Comparison of ENCODE assay signal across 25 mouse cellular contexts in genomic region chr6:137458136-137458535, GRCm38 (mm10).
A peak's percentile ranks its signal among the peaks of the same experiment; 100 is the strongest.
DNase-seq lines count a peak whose midpoint lies in the region; ATAC-seq and TF ChIP-seq lines count a peak whose summit lies in the region.
"Had no signal": no experiment of that assay in that cellular context is flagged by ENCODE, and none has a peak within 500 bp of the region (broad histone marks: within the 10 kb centered on the region; RNA-seq: fewer than 3 reads in every experiment).

No protein-coding gene starts in this region.

- 43% methylated on average over 7 of the region's 7 CpGs for WGBS in heart, postnatal 0 days

- H3K27me3 ChIP-seq in heart, postnatal 0 days (ENCODE audit: control insufficient read depth, insufficient read depth, low read length), result no peaks in the 10 kb centered on the region
- H3K27me3 ChIP-seq: forebrain, embryonic 15.5 days; heart, embryonic 15.5 days; hindbrain, embryonic 12.5 days; hindbrain, embryonic 15.5 days had no signal

- no peak for TF ChIP-seq EP300 in heart, postnatal 0 days (IDR thresholded peaks at IDR 0.05; ENCODE audit: low read depth)

- peak overlapping the region; percentile 41 for H3K27ac ChIP-seq in gastrocnemius, adult 2 months
- H3K27ac ChIP-seq in heart, postnatal 0 days (ENCODE audit: low read depth), result 0 out of 2 replicates have a peak overlapping the region, but pooled peaks have one; percentile 64
- H3K27ac ChIP-seq: embryonic facial prominence, embryonic 10.5 days; embryonic facial prominence, embryonic 13.5 days; forebrain, embryonic 12.5 days; forebrain, embryonic 15.5 days; hindbrain, embryonic 12.5 days; hindbrain, embryonic 15.5 days had no signal

- H3K36me3 ChIP-seq in heart, postnatal 0 days (replicated peaks; ENCODE audit: control insufficient read depth, insufficient read depth, low read length), result no peaks in the 10 kb centered on the region
- H3K36me3 ChIP-seq: embryonic facial prominence, embryonic 10.5 days; embryonic facial prominence, embryonic 13.5 days; forebrain, embryonic 12.5 days; forebrain, embryonic 15.5 days; heart, embryonic 15.5 days had no signal

- no peak for TF ChIP-seq CTCF in gastrocnemius, adult 2 months (IDR thresholded peaks at IDR 0.05)
- TF ChIP-seq CTCF in heart, postnatal 0 days (IDR thresholded peaks at IDR 0.05; ENCODE audit: low read depth), result no peak

- no peak overlapping the region for H3K4me3 ChIP-seq in gastrocnemius, adult 2 months
- H3K4me3 ChIP-seq in heart, postnatal 0 days (ENCODE audit: low read depth, low read length), result no peak overlapping the region
- H3K4me3 ChIP-seq: embryonic facial prominence, embryonic 10.5 days; embryonic facial prominence, embryonic 13.5 days; erythroblast, embryonic 14.5 days; forebrain, embryonic 12.5 days; forebrain, embryonic 15.5 days; heart, adult 2 months; heart, embryonic 15.5 days; hindbrain, embryonic 12.5 days; hindbrain, embryonic 15.5 days had no signal

- H3K9me3 ChIP-seq in heart, postnatal 0 days (replicated peaks; ENCODE audit: control insufficient read depth, low read length), result no peaks in the 10 kb centered on the region
- H3K9me3 ChIP-seq: embryonic facial prominence, embryonic 10.5 days; embryonic facial prominence, embryonic 13.5 days; forebrain, embryonic 12.5 days; forebrain, embryonic 15.5 days; heart, embryonic 15.5 days; hindbrain, embryonic 12.5 days; hindbrain, embryonic 15.5 days had no signal

- no peak for ATAC-seq in heart, postnatal 0 days (ENCODE audit: insufficient read depth, low read depth)
- ATAC-seq: activated CD4-positive, CD25-positive, alpha-beta regulatory T cell, adult 4 months; forebrain, embryonic 15.5 days; intestine, postnatal 0 days had no signal

- peaks cover 23% of the 10 kb centered on the region for H3K4me1 ChIP-seq in heart, postnatal 0 days (ENCODE audit: control insufficient read depth, insufficient read depth)
- H3K4me1 ChIP-seq: forebrain, embryonic 12.5 days; forebrain, embryonic 15.5 days; hindbrain, embryonic 12.5 days had no signal

- intact Hi-C loops in gastrocnemius, adult 2 months (cut with DNase I), result no loop called here
- intact Hi-C loops in gastrocnemius, postnatal 14 days (cut with DNase I; ENCODE audit: low total_unique reads), result no loop called here
- intact Hi-C loops in heart, postnatal 36 days (cut with DNase I), result loop anchor here (5.0 kb wide), 2 partner anchors 99 to 204 kb away; no protein-coding TSS in a partner anchor

- peak; percentile 81 to 84 for DNase-seq in cerebellum, postnatal 10 days
- no peak for DNase-seq in cerebellum, adult 11 months
- DNase-seq in gastrocnemius, adult 2 months, result no peak
- DNase-seq in gastrocnemius, postnatal 14 days, result no peak
- DNase-seq in heart, postnatal 0 days (ENCODE audit: low spot score), result no peak
- no peak for DNase-seq in heart, postnatal 36 days
- DNase-seq: adrenal gland, adult 8-10 months; adrenal gland, postnatal 25 days; cerebellum, adult 8-10 months; embryo, embryonic 11 days; gastrocnemius, postnatal 10 days; heart, adult 2 months; heart, postnatal 14 days; kidney, adult 2 months had no signal

- H3K4me2 ChIP-seq in heart, postnatal 0 days (ENCODE audit: low read depth, low read length), result no peak overlapping the region
- H3K4me2 ChIP-seq: embryonic facial prominence, embryonic 13.5 days; forebrain, embryonic 12.5 days; forebrain, embryonic 15.5 days; heart, embryonic 11.5 days; heart, embryonic 15.5 days; hindbrain, embryonic 12.5 days; hindbrain, embryonic 15.5 days had no signal

- no peak overlapping the region for H3K9ac ChIP-seq in heart, postnatal 0 days (replicated peaks; ENCODE audit: low read depth, low read length)
- H3K9ac ChIP-seq: embryonic facial prominence, embryonic 13.5 days; forebrain, embryonic 12.5 days; forebrain, embryonic 15.5 days; heart, embryonic 15.5 days; hindbrain, embryonic 12.5 days; hindbrain, embryonic 15.5 days had no signal

Comparison
In these comparisons a context has a peak if more than half of its experiments do, and no peak if none do; other contexts are left out.
1. DNase-seq: peak in cerebellum, postnatal 10 days (2 of 2); none in cerebellum, adult 11 months (single experiment), gastrocnemius, adult 2 months (single experiment), gastrocnemius, postnatal 14 days (single experiment), heart, postnatal 0 days (single experiment) and heart, postnatal 36 days (0 of 2).